Mouse (Mus musculus): ENCODE measurements at regions not wholly inside any gene's neighbourhood (a gene's known extent, or its start where the extent isn't known, plus 50 kb on each side); places are given as distances from the start of the nearest gene placed in this dataset.

DNA sequence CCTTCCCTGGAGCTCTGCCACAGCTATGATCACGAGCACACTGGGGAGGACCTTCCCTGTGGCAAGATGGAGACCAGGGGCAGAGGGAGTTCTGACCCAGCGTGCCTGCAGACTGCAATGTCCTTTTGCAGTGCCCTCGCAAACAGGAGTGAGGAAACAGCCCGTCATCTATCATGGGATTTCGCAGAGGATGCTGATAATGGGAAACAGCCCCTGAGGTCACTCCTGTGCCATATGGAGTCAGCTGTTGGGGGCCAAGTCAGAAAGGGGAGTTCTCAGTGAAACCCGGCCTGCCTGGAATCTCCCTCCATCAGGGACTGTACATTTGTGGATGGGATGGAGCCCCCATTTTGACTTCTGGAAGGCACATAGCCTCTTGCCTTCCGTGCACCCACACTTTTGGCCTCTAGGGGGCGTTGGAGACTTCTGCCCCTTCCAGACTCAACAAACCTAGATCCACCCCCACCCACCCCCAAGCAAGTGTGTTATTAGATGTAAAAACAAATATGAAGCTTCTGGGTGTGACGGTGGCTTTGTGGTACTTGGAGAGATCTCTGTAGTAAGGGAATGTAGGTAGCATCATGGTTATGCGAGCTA lies 98.1 kb downstream of the Kdr start:
- Histone ChIP-seq H3K4me3 (replicated peaks) (no peak overlapping the region), H3K27ac (replicated peaks) (no peak overlapping the region), H3K27me3 (no peaks in the 10 kb centered on the region), H3K36me3 (replicated peaks) (no peaks in the 10 kb centered on the region), H3K4me2 (no peak overlapping the region), H3K9me3 (replicated peaks) (no peaks in the 10 kb centered on the region), H3K9ac (no peak overlapping the region), H3K4me1 (replicated peaks) (no peaks in the 10 kb centered on the region)
- no peak for ATAC-seq (ENCODE audit: insufficient read depth)
- WGBS (ENCODE audit: insufficient replicate concordance): 51% methylated on average over 10 of the region's 10 CpGs

DNA sequence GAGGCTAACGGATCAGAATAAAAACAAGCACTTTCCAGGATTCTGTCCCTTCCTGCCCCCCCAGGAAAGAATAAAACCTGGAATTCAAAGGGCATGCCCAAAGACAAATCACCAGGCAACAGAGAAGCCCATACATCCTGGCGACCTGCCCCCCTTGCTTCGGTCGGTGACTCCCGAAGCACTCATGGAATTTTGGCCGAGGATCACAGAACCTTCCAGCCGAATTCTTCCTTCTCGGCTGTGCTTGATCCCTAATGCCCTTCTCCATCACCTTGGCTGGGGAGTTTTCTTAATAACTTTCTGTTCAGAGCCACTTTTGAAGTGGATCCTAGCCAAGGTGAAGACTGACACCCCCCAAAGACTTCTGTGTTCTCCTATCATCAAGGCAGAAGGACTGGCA lies 99.9 kb downstream of the Kdr start:
- no peak overlapping the region for H3K9ac ChIP-seq
- H3K4me1 ChIP-seq (replicated peaks): no peaks in the 10 kb centered on the region
- H3K4me2 ChIP-seq: no peak overlapping the region
- H3K27me3 ChIP-seq: no peaks in the 10 kb centered on the region
- no peak overlapping the region for H3K4me3 ChIP-seq (replicated peaks)
- no peak for ATAC-seq (ENCODE audit: insufficient read depth)
- no peaks in the 10 kb centered on the region for H3K9me3 ChIP-seq (replicated peaks)
- no peaks in the 10 kb centered on the region for H3K36me3 ChIP-seq (replicated peaks)
- H3K27ac ChIP-seq (replicated peaks): no peak overlapping the region
- WGBS (ENCODE audit: insufficient replicate concordance): 80% methylated on average over 8 of the region's 8 CpGs

- no peak for ATAC-seq (ENCODE audit: insufficient read depth)
- Histone ChIP-seq H3K27me3 (no peaks in the 10 kb centered on the region), H3K4me1 (replicated peaks) (no peaks in the 10 kb centered on the region), H3K4me3 (replicated peaks) (no peak overlapping the region), H3K36me3 (replicated peaks) (no peaks in the 10 kb centered on the region), H3K9ac (no peak overlapping the region), H3K27ac (replicated peaks) (no peak overlapping the region), H3K4me2 (no peak overlapping the region), H3K9me3 (replicated peaks) (no peaks in the 10 kb centered on the region)
- WGBS (ENCODE audit: insufficient replicate concordance): 27% methylated on average over 4 of the region's 4 CpGs
Observed at GRCm38 (mm10) chr5:75877609-75877971, 100.7 kb downstream of the Kdr start.

DNA sequence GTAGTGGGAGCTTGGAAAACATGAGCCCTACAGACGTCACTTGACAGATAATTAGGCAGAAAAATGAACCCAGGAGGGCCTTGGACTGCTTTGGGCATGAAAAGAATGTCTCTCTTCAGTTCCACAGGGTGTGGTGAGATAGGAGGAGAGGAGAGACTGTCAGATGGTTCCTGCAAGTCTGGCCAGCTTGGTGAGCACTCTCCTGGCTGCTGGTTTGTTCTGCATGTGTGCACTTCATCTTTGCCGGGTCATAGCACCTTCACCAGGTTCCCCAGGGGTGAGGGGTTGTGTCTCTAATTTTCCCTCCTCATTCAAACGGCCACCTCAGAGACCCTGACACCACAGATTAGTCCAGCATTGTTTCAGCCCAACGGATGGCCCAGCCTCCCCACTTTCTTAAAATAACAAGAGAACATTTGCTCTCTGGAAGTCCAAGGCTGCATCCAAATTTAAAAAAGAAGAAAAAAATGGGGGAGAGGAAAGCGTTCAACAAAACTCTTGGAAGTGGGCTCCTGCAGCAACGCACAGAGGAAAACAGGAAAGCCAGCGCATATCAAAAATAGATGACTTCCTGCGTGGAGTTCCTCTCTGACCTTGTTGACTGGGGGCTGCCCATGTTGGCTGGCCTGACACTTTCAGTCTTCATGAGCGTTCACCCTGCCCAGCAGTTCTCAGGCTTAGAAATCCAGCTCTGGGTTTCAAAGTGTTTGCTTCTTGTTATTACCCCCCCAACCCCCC lies 101.2 kb downstream of the Kdr start:
- H3K4me3 ChIP-seq (replicated peaks): no peak overlapping the region
- H3K9me3 ChIP-seq (replicated peaks): no peaks in the 10 kb centered on the region
- 9% methylated on average over 9 of the region's 9 CpGs for WGBS (ENCODE audit: insufficient replicate concordance)
- no peak for ATAC-seq (ENCODE audit: insufficient read depth)
- H3K9ac ChIP-seq: no peak overlapping the region
- H3K4me2 ChIP-seq: no peak overlapping the region
- no peaks in the 10 kb centered on the region for H3K36me3 ChIP-seq (replicated peaks)
- no peaks in the 10 kb centered on the region for H3K4me1 ChIP-seq (replicated peaks)
- no peak overlapping the region for H3K27ac ChIP-seq (replicated peaks)
- no peaks in the 10 kb centered on the region for H3K27me3 ChIP-seq

GRCm38 (mm10) chr5:75871120-75871519 lies 107.1 kb downstream of the Kdr start:
- no peak for ATAC-seq (ENCODE audit: insufficient read depth)

DNA sequence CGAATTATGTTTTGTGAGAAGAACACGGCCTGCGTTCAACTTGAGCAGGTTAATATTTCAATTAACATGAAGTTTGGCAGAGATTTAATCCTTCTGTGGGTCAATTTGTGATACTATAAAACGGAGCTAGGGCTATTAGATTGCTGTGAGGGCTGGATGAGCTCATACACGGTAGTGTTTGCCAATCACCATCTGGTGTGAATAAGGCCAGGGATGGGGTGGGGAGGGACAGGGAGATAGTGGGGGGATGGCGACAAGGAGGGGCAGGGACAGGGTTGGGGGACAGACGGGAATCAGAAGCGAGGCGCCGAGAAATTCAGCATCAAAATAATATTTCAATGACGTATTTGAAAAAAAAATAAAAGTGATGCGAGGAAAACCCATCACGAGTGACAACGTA lies 107.6 kb downstream of the Kdr start:
- no peaks in the 10 kb centered on the region for H3K4me1 ChIP-seq (replicated peaks)
- H3K9ac ChIP-seq: no peak overlapping the region
- H3K27ac ChIP-seq (replicated peaks): no peak overlapping the region
- no peak overlapping the region for H3K4me3 ChIP-seq (replicated peaks)
- H3K9me3 ChIP-seq (replicated peaks): no peaks in the 10 kb centered on the region
- no peaks in the 10 kb centered on the region for H3K36me3 ChIP-seq (replicated peaks)
- 73% methylated on average over 14 of the region's 14 CpGs for WGBS (ENCODE audit: insufficient replicate concordance)
- no peak overlapping the region for H3K4me2 ChIP-seq
- ATAC-seq (ENCODE audit: insufficient read depth): no peak
- H3K27me3 ChIP-seq: peaks cover 2% of the 10 kb centered on the region; the same call in 1 of the 2 replicates

More at GRCm38 (mm10) chr5:75871120-75871519, 107.1 kb downstream of the Kdr start:
- Histone ChIP-seq H3K36me3 (replicated peaks) (no peaks in the 10 kb centered on the region), H3K4me1 (replicated peaks) (no peaks in the 10 kb centered on the region), H3K9ac (no peak overlapping the region), H3K4me2 (no peak overlapping the region), H3K4me3 (replicated peaks) (no peak overlapping the region), H3K27ac (replicated peaks) (no peak overlapping the region), H3K9me3 (replicated peaks) (no peaks in the 10 kb centered on the region), H3K27me3 (peaks cover 2% of the 10 kb centered on the region; the same call in 1 of the 2 replicates)
- WGBS (ENCODE audit: insufficient replicate concordance): 15% methylated on average over 8 of the region's 8 CpGs

DNA sequence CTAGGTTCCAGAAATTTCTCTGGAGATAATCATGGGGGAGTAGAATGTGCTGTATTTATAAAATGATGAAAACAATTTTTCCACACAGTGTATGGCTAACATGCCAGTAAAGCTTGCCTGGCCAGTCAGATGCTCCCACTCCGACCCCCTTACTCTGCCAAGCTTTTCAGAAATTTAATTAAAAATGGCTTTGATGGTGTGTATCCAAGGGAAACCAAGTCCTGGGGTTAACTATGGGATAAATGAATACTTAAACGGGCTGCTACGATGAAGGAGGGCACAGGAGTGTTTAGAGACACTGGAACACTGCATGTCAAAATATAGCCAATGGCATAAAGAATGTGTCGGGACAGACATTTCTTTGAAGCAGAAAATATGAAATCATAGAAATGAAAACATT lies 108.7 kb downstream of the Kdr start:
- H3K4me3 ChIP-seq (replicated peaks): no peak overlapping the region
- H3K27ac ChIP-seq (replicated peaks): no peak overlapping the region
- no peak for ATAC-seq (ENCODE audit: insufficient read depth)
- no peaks in the 10 kb centered on the region for H3K4me1 ChIP-seq (replicated peaks)
- peaks cover 2% of the 10 kb centered on the region; the same call in 1 of the 2 replicates for H3K27me3 ChIP-seq
- no peak overlapping the region for H3K9ac ChIP-seq
- H3K9me3 ChIP-seq (replicated peaks): no peaks in the 10 kb centered on the region
- H3K36me3 ChIP-seq (replicated peaks): no peaks in the 10 kb centered on the region
- WGBS (ENCODE audit: insufficient replicate concordance): 62% methylated on average over 4 of the region's 4 CpGs
- no peak overlapping the region for H3K4me2 ChIP-seq

DNA sequence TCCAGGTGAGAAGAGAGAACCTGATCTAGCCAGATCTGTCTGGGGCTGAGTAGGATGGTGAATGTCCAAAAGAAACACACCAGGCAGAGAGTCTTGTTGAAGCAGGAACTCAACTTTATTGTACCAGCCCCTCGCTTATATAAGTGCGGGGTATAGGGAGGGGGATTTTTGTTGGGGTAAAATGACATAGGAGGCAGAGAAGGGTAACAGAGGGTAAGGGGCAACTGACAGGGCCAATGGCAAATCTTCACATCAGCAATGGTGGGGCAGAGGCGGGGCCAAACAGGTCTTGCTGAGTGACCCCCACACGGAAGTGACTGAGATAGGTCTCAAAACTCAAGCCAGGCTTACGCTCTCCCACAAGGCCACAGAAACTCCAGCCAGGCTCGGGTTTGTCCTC lies 113.2 kb downstream of the Kdr start:
- Histone ChIP-seq H3K4me3 (replicated peaks) (no peak overlapping the region), H3K9ac (no peak overlapping the region), H3K4me1 (replicated peaks) (no peaks in the 10 kb centered on the region), H3K27ac (replicated peaks) (no peak overlapping the region), H3K9me3 (replicated peaks) (no peaks in the 10 kb centered on the region), H3K36me3 (replicated peaks) (no peaks in the 10 kb centered on the region), H3K27me3 (peaks cover 8% of the 10 kb centered on the region), H3K4me2 (no peak overlapping the region)
- ATAC-seq (ENCODE audit: insufficient read depth): no peak
- WGBS (ENCODE audit: insufficient replicate concordance): 65% methylated on average over 6 of the region's 6 CpGs

GRCm38 (mm10) chr5:75863358-75863757 lies 114.9 kb downstream of the Kdr start:
- H3K27ac ChIP-seq (replicated peaks): no peak overlapping the region
- H3K4me2 ChIP-seq: no peak overlapping the region
- no peak overlapping the region for H3K4me3 ChIP-seq (replicated peaks)
- H3K9me3 ChIP-seq (replicated peaks): no peaks in the 10 kb centered on the region
- H3K36me3 ChIP-seq (replicated peaks): no peaks in the 10 kb centered on the region
- H3K27me3 ChIP-seq: peaks cover 7% of the 10 kb centered on the region
- WGBS (ENCODE audit: insufficient replicate concordance): 68% methylated on average over 6 of the region's 6 CpGs
- H3K4me1 ChIP-seq (replicated peaks): no peaks in the 10 kb centered on the region
- no peak for ATAC-seq (ENCODE audit: insufficient read depth)
- H3K9ac ChIP-seq: no peak overlapping the region

DNA sequence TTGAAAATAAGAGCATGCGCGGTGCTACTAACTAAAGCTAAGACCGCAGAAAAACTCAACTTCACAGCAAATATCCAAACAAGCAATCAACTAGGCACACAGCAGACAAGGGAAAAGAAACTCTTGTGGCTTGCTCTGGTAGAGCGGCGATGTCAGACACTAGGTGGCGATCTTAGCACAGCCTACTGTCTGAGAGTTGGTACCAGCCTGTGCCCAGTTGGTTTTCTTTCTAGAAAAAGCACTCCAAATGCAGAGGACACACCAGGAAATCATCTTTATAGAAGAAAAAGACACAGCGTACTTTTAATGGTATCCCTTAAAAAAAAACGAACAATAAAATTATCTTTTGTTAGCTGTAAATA lies 115.6 kb downstream of the Kdr start:
- Histone ChIP-seq H3K9ac (no peak overlapping the region), H3K4me3 (replicated peaks) (no peak overlapping the region), H3K4me1 (replicated peaks) (no peaks in the 10 kb centered on the region), H3K4me2 (no peak overlapping the region), H3K27ac (replicated peaks) (no peak overlapping the region), H3K27me3 (peaks cover 7% of the 10 kb centered on the region), H3K9me3 (replicated peaks) (no peaks in the 10 kb centered on the region), H3K36me3 (replicated peaks) (no peaks in the 10 kb centered on the region)
- no peak for ATAC-seq (ENCODE audit: insufficient read depth)
- WGBS (ENCODE audit: insufficient replicate concordance): 11% methylated on average over 8 of the region's 8 CpGs

- Histone ChIP-seq H3K27ac (replicated peaks) (no peak overlapping the region), H3K4me1 (replicated peaks) (peaks cover 3% of the 10 kb centered on the region; the same call in 1 of the 2 replicates), H3K36me3 (replicated peaks) (no peaks in the 10 kb centered on the region), H3K9ac (no peak overlapping the region), H3K4me3 (replicated peaks) (no peak overlapping the region), H3K4me2 (no peak overlapping the region), H3K27me3 (peaks cover 7% of the 10 kb centered on the region), H3K9me3 (replicated peaks) (no peaks in the 10 kb centered on the region)
- 49% methylated on average over 8 of the region's 8 CpGs for WGBS (ENCODE audit: insufficient replicate concordance)
- no peak for ATAC-seq (ENCODE audit: insufficient read depth)
Observed at GRCm38 (mm10) chr5:75861916-75862629, 116.2 kb downstream of the Kdr start.
